Mouse (Mus musculus): Measurements from ENCODE around the gene Psors1c2. TPM values are rescaled to one million over a fixed set of nuclear protein-coding genes. Genes with fewer than 3 reads are reported as not detected.

Psors1c2 gene
- total RNA-seq (2023) = not detected

DNA sequence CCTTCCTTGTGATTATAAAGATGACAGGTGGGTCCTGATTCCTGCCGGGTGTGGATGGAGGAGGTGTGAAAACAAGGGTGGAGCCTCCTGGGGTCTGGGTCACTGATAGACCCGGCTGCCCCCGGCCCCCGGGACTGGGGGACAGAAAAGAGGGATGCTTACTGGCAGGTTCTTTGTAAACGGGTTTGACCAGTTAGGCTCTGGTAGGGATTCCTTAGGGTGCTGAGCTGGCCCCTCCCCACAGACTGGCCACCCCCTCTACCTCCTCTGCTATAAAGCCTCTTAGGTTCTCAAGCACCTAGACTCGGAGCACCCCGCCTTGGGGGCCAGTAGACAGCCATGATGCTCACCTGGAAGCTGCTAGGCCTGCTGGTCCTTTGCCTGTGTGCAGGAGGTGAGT is at the start of gene Psors1c2:
Psors1c2 (plus strand) TSS at position 301 of the 400 bp plus-strand sequence.

DNA sequence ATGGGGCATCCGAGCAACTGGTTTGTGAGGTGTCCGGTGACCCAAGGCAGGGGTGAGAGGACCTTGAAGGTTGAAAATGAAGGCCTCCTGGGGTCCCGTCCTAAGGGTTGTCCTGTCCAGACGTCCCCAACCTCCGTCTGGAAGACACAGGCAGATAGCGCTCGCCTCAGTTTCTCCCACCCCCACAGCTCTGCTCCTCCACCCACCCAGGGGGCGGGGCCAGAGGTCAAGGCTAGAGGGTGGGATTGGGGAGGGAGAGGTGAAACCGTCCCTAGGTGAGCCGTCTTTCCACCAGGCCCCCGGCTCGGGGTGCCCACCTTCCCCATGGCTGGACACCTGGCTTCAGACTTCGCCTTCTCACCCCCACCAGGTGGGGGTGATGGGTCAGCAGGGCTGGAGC is 27.2 kb upstream of the Psors1c2 start, which contains the start of gene Pou5f1:
Pou5f1 (plus strand) TSS at position 243 of the 400 bp plus-strand sequence.

DNA sequence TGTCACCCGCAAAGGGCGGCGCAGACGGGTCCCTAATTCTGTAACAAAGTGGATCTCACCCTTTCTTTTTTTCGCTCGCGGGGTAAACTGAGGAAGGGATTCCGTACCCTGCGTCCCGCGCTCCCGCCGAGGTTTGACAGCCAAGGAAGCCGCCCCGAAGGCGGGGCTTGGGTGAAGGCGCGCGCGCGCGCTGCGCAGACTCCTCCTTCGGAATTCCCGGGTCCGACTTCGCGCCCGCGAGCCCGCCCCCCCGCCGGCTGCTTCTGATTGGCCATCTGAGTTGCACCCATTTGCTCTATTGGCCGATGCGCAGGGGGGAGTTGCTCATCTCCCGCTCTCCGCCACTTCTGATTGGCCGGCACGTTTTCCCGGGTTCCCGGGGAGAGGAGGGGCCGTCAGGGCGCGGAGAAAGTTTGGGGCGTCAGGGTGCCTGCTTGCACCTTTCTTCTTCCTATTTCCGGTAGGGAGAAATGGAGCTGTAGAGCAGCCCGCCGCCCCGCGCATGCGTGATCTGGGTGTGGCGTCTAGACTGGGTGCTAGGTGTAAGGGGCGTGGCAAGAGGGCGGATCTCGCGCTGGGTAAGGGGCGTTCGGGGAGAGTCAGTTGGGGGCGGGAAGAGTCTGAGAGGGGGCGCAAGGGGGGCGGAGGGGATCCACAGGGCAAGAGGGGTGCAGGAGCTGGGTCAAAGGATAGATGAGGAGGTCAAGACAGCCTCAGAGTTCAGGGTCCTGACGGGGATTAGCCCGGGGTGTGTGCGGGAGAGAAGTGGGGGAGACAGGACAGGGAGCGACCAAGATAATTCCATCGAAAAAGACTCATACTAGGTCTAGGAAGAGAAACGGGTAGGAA is 16.1 kb upstream of the Psors1c2 start, which contains the start of the genes Tcf19 and Cchcr1:
Tcf19 (minus strand) TSS at position 173 of the 849 bp plus-strand sequence.
Cchcr1 (plus strand) TSS at position 449 of the 849 bp plus-strand sequence.

DNA sequence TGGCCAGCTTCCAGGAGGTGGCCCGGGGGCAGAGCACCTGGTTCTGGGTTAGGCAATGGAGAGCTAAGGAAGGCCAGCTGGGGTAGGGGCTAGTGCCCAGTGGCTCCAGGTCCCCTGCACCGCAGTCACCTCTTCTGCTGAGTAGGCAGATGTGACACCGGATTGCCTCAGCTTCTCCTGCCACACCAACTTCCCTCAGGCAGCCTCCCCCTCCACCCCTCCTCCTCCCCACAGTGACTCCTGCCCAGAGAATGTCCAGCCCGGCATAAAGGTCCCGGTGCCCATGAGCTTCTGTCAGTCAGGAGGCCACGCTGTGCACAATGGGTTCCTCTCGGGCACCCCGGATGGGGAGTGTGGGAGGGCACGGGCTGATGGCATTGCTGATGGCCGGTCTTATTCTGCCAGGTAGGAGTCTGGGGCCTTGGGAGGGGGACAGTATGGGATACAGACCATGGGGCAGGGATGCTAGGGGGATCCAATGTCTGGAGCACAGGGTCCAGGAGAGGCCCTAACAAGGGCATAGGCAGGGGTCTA is 18.9 kb downstream of the Psors1c2 start, which contains the start of gene Cdsn:
Cdsn (plus strand) TSS at position 248 of the 534 bp plus-strand sequence.

DNA sequence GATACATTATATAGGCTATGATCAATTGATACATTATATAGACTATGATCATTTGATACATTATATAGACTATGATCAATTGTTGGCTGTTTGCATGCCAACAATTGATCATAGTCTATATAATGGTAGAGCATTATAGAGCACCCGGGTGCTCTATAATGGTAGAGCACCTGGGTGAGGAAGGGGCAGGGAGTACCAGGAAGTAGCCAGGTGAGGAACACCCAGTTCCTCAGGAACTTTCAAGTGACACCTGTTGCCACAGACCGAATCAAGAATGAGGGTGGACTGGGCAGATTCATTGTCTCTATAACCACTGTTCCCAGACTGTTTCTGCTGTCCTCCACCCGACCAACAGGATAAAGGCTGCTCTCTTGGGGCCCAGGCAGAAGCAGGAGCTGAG is 34.1 kb downstream of the Psors1c2 start, which contains the start of gene 2300002M23Rik:
2300002M23Rik (plus strand) TSS at position 301 of the 400 bp plus-strand sequence.

Other genes starting within 250 kb of the Psors1c2 start
- 10 to 100 TPM; 10.2 to 13.7 TPM for gene H2-Q1, start 212.8 kb upstream of the Psors1c2 start, total RNA-seq (2023)
- gene H2-Q2, start 191.0 kb upstream of the Psors1c2 start, total RNA-seq (2023) = 10 to 100 TPM; 11.6 to 12.7 TPM
- 100 to 1,000 TPM; 176 to 190 TPM for gene H2-Q4, start 153.6 kb upstream of the Psors1c2 start, total RNA-seq (2023)
- 10 to 100 TPM; 75.0 to 75.5 TPM for gene H2-Q6, start 108.4 kb upstream of the Psors1c2 start, total RNA-seq (2023)
- gene H2-Q7, start 94.0 kb upstream of the Psors1c2 start, total RNA-seq (2023) = 10 to 100 TPM; 83.8 to 92.9 TPM
- 10 to 100 TPM; 48.7 to 55.0 TPM for gene H2-Q10, start 63.1 kb upstream of the Psors1c2 start, total RNA-seq (2023)
- under 1 TPM; 0.79 to 0.97 TPM for gene Pou5f1, start 27.2 kb upstream of the Psors1c2 start, total RNA-seq (2023)
- 1 to 10 TPM; 5.3 to 6.3 TPM for gene Tcf19, start 16.4 kb upstream of the Psors1c2 start, total RNA-seq (2023)
- gene Cchcr1, start 16.1 kb upstream of the Psors1c2 start, total RNA-seq (2023) = 1 to 10 TPM; 5.1 to 6.4 TPM
- gene Cdsn, start 18.9 kb downstream of the Psors1c2 start, total RNA-seq (2023) = not detected
- gene 2300002M23Rik, start 34.2 kb downstream of the Psors1c2 start, total RNA-seq (2023) = not detected
- gene Sfta2, start 68.3 kb downstream of the Psors1c2 start, total RNA-seq (2023) = not detected
- not detected for gene Gm9573, start 93.4 kb downstream of the Psors1c2 start, total RNA-seq (2023)
- gene Mucl3, start 110.5 kb downstream of the Psors1c2 start, total RNA-seq (2023) = not detected
- gene Vars2, start 134.4 kb downstream of the Psors1c2 start, total RNA-seq (2023) = 10 to 100 TPM; 11.7 to 20.4 TPM
- gene Gtf2h4, start 140.5 kb downstream of the Psors1c2 start, total RNA-seq (2023) = 10 to 100 TPM; 13.5 to 15.9 TPM
- 1 to 10 TPM; 4.8 to 6.8 TPM for gene Ddr1, start 171.4 kb downstream of the Psors1c2 start, total RNA-seq (2023)